Mouse (Mus musculus): Measurements from ENCODE around the gene Rasa3.

Gene Rasa3

DNA sequence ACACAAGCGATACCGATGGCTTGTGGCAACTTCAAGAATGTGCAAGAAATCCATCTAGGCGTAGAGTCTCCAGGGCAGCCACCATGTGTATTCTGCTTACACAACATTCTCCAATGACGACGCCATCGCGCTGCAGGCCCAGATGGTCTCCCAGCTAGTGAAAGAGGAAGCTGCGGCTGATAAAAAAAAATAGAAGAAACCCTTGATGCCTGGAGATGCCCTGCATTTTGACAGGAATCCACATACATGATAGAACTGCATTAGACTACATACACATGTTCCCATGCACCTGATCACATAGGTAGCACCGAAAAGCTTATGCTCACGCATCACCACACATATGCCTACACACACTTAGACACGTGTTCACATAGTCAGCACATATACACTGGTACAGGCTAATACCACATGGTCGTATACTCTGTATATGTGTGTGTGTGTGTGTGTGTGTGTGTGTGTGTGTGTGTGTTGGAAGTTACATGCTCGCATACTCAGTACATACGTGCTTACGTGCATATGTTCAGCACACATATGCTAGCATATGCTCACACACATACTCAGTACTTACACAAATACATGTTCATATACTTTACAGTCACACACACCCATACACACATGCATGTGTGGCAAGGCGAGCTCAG is 8.4 kb upstream of the Rasa3 start:
- peak; percentile 63 for DNase-seq (ENCODE audit: low read depth, low spot score)

DNA sequence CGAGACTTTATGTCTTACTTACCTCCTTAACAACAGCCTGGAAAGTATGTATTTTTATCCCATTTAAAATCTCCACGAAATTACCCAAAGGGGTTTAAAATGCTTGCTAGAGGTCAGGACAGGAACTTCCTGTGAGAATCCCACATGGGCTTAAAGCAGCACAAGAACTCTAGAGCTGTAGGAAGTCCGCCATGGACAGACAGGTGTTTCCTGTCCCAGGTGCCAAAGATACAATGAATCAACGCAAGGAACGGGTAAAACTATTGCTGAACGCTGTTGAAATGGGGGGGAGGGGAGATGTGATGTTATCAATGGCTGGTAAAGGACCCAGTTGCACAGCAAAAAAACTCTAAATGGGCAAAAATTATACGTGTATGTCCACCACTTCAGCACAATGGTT is 6.7 kb upstream of the Rasa3 start:
- DNase-seq (ENCODE audit: low read depth, low spot score), result peak; percentile 40

DNA sequence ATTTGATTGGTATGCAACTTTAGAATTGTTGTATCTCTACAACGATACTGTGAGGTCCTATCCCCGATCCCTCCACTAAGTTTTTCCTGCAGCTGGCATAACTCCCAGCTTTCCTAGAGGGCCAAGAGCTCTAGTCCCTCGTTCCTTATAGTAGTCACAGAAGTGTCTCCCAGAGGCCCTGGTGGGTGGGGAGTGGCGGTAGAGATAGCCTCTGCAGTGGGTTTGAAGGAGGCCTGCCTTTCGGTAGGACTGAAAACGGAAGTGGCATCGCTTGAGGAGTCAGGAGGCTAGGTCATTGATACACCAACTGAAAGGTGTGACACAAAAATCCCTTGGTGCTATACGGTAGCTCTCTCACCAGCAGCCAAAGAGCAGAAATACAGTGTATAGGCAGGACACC is 779 bp upstream of the Rasa3 start:
- DNase-seq (ENCODE audit: low read depth, low spot score), result peak; percentile 49

DNA sequence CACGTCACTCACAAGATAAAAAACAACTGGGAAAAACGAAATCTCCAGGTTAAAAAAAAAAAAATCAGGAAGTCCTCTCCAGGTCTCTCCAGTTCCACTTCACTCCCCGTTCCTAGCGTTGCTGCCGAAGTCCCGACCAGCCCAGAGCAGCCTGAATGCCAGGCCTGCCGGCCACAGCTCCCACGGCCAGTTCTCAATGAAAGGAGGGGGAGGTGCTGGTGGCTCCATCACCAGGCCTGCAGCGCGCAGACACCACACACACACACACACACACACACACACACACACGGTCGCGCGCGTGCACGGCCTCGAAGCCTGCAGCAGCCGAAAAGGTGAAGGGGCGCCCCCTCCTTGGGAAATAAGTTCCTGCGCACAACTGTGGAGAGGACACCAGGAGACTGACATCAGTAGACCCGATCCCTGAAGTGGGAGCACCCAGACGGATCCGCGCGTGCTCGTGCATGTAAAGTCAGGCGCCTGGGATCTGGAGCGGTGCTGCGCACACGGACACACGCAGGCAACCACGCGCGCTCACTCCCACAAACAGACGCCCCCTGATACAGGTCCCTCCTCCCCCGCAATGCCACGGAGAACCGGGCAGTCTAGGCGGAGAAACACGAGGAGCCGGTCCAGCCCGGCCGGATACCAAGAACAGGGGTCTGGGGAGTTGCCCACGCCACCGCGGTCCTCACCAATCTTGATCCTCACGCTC is 546 bp downstream of the Rasa3 start:
- peak; percentile 90 for DNase-seq (ENCODE audit: low read depth, low spot score)

DNA sequence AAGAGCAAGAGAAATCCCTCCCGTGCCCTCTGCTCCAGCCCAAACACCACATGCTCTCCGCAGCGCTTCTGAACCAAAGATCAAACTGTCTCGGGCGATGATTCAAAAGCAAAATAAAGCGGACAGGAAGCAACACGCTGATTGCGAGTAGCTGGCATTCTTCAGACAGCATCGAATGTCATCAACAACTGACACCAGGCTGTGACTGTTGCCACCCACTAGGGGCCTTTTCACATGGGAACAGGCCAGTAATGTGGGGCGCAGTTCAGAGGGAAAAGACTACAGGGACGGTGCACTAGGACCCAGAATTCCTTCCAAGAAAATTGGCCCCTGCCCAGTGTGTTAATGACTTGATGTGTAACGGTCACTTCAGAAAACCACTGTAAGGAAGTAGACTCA is 1.1 kb downstream of the Rasa3 start:
- DNase-seq (ENCODE audit: low read depth, low spot score), result peak; percentile 79

DNA sequence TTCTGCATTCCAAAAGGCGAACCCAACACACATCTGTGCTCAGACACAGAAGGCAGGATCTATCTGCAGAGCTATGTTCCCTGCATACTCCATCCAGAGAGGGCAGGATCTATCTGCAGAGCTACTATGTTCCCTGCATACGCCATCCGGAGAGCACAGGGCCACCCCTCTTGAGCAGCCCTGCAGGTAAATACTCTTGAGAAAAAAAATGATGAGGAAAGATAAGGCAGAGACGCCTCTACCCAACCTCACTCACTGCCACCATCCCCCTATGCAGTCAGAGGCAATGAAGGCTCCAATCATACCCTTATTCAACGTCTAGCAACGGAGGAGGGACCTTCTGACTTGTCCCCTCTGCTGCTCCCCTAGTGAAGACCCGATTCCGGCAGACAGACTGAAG is 1.9 kb downstream of the Rasa3 start:
- peak; percentile 54 for DNase-seq (ENCODE audit: low read depth, low spot score)

DNA sequence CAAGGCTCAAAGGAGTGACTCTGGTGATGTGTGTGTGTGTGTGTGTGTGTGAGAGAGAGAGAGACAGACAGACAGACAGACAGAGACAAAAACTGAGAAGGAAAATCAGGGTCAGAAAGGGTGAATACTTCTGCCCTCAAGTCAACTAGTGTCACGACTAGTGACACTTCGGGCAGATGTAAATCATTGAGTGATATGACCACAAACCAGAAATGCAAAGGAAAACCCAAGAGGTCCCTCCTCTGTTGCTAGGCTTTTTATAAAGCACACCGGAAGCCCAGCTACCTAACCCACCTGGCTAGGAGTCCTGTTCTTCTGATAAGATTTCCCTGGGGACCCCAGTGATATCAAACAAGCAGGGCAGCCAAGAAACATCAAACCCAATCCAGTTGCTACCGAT is 2.3 kb downstream of the Rasa3 start:
- DNase-seq (ENCODE audit: low read depth, low spot score), result peak; percentile 55

DNA sequence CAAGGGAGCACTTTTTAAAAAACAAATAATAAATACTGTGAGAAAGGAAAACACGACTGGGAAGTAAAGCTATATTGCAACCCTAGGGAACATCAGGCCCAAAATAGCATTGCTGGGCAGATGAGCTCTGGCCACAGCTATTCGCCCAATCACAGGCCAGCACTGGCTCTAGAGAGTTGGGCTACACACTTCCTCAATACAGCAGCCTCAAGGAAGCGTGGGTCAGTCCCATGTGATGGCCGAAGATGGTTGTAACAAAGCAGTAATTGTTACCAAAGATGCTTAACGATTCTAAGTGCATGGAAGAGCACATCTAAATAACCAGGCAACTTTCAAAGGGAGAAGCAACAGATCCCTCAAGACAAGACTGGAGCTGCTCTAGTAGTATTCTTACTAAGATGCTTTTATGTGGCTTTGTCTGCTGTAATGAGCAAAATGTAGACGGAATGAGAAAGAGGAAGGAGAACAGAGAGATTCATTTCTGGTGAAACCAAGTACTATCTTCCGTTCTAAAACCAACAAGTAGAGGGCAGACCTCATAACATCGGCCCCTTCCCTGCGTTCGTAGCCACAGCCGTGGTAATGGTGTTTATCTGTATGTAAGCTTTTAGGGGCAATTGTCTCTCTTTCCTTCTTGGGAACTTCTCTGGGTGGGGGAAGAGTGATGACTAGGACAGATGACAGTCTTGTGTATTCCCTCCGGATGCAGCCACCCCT is 3.0 kb downstream of the Rasa3 start:
- DNase-seq (ENCODE audit: low read depth, low spot score), result peak; percentile 77

DNA sequence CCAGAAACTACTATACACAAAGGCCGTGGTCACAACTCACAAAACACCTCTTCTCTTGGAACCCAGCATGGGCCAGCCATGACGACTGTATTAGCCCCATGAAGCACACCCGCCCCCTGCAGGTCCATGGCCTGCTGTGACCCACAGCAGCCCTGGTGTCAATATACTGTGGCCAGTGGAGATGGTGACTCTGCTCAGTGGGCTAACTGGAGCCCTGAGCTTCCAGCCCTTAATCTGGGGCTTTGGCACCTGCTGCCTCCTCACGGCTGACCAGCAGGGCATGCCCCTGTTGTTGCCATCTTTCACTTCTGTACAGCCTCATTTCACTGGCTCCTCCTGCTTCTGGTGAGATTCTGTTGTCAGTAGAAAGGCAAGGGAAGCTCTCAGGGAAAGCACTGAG is 4.2 kb downstream of the Rasa3 start:
- DNase-seq (ENCODE audit: low read depth, low spot score), result no peak

DNA sequence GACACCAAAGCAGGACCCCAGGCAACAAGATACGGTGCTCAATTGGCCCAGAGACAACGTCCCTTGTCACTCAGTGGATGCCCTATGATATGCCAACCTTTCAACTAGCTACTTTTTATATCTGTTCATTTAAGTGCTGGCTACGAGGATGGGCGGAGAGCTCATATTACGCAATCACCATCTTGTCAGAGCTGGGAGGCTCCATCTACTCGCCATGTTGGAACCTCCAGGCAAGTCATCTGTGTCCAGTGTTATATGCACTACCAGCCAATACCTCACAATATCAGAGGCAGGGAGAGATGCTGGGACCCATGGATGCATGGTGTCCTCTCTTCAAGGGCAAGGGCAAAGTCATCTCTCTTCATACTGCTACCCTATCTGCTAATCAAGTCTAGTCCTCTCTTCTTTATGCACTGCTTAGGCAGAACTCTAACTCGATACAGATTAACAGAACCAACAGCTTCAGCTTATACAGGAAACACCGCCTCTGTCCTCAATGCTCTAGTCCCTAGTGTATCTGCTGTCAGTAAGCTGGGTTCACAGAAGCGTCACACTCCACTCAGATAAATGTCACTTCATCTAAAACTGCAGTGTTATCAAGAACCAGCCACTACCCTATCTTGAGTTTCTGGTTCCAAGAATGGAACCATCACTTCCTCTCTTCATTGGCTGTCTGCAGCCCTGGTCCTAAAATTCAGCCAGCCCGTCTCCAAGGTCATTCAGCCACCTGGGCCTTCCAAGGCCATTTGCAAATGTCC is 6.0 kb downstream of the Rasa3 start:
- DNase-seq (ENCODE audit: low read depth, low spot score), result peak; percentile 63

DNA sequence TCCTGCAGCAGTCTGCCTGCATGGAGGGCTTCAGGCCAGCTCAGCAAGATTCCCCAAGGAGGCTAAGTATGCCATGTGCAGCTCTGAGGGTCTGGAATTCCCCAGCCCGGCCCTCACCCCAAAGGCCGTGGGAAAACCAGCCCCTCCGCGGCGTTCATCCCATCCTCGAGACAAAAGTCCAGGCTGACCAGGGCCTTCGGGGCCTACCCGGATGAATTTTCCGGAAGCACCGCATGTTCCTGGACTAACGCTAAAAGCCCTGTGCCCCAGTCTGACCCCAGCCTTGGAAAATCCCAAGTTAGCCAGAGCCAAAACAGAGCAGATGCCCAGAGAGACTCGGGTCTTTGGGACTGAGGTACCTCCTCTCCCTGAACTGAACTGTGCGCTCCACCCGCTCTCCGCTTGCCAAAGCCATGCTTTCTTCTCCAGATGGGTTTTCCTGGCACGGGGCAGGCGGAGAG is 7.4 kb downstream of the Rasa3 start:
- DNase-seq (ENCODE audit: low read depth, low spot score), result no peak

DNA sequence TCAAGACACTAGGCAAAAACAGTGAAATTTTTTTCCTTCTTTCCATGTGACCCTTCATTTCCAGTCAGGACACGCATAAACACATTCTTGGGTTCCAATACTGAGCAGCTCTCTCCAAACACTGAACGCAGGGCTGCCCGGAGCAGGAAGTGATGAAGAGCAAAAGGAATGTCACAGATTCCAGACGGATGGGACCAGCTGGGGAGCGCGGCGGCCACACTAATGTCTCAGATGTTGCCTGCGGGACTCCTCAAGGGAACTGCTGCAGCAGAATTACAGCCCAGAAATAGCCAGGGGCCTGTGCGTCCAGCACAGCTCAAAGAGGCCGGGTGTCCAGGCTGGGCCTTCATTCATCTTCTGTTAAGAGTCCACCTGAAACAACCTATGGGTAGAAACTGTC is 9.0 kb downstream of the Rasa3 start:
- DNase-seq (ENCODE audit: low read depth, low spot score), result no peak

DNA sequence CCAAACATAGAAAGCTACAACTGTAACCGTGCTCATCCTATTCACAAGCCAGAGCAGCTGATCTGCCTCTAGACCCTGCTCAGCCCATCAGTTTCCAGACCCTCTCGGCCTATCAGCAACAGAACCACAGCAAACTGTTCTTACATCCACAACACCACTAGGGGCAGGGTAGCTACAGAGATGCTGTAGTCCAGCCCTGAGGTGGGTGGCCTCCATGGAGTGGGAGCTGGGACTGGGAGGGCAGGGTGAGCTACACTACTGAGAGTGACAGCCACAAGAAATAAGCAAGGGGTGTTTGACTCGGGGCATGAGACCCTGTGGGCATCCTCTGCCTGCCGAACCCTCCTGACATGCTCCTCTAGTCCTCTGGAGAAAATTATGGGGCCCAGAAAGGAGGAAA is 9.5 kb downstream of the Rasa3 start:
- DNase-seq (ENCODE audit: low read depth, low spot score), result no peak

DNA sequence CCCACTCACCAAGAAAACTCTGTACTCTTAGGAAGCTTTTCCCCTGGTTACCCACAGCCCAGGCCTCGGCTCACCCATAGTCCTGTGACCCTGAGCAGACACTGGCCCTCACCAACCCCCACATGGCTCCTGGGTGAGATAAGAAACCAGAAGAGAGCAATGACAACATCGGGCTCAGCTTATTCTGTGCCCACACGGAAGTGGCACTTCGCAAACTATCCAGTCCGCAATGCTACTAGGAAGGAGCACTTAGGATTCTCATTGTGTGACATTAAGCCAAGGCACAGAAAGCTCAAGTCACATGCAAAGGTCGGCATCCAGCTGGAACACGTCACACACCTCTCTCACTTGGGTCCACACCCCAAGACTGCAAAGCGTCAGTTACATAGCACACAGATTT is 11.5 kb downstream of the Rasa3 start:
- no peak for DNase-seq (ENCODE audit: low read depth, low spot score)

DNA sequence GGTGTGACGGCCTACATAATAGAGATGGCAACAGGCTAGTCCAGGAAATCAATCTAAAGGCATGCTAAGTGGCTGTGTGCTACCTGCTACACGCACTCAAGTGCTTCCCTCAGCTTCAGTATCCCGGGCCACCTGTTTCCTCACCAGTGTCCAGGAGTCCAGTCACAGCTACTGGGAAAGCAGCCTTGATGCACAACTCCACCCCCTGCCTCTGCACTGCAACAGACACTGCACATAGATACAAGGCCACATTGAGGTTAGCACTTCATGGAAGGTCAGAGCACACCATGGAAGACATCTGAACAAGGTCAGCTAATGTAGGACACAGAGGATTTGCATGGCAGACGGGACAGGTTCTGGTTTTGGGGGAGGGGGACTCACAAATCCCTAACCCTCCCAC is 11.9 kb downstream of the Rasa3 start:
- DNase-seq (ENCODE audit: low read depth, low spot score), result no peak

DNA sequence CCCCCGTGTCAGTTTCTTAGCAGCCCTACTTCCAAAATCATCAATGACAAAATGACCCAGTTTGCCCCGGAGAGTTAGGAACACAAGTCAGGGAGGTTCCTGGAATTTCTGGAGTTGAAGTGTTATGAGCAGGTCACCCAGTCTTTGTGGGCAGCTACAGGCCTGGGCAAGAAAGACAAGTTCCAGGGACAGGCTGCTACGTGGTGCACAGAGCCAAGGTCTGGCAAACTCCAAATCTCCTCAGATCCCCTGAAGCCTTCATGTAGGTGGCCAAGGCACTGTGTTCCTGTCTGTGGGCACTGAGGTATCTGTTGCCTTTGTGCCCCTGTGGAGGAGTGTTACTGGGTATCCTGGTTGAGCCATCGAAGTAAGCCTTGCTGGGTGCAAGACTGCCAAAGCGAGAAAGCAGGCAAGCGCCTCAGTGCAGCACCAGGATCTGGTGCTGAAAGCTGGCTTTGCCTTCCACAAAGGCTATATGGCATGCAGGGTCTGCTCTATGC is 12.6 kb downstream of the Rasa3 start:
- DNase-seq (ENCODE audit: low read depth, low spot score), result no peak

DNA sequence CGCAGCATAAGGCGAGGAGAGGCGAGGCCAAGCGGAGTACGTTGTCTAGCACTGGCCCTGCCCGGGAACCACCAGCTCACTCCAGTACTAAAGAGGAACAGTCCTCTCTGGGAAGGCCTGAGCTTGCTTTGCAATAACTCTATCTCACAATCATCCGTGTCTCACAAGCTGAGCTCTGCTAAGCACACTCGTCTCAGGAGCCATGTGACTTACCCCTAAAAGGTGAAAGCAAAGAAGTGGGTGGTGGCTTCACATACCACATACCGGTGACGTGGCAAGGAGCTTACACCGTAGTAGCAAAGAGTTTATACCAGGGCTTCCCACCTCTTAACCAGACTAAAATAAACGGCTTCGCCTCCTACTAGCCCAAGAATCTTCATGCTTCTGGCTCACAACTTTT is 17.1 kb downstream of the Rasa3 start:
- DNase-seq (ENCODE audit: low read depth, low spot score), result peak; percentile 73

DNA sequence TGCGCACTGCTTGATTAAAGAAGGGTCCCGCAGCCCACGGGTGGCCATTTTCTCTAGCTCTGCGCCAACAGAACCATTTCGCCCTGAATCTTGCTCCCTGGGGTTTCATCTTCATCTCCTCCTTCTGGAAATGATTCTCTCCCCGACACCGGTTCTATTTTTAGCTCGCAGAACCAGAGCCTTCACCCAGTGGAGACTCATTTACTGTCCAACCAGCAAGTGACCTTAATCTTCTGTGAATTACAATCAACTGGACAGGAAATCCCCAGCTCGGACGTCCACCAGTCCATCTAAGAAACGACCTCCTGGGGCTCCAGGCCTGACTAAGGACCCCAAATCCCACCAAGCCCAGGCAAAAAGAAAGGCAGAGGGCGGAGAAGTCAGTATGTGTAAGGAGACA is 19.9 kb downstream of the Rasa3 start:
- DNase-seq (ENCODE audit: low read depth, low spot score), result no peak

DNA sequence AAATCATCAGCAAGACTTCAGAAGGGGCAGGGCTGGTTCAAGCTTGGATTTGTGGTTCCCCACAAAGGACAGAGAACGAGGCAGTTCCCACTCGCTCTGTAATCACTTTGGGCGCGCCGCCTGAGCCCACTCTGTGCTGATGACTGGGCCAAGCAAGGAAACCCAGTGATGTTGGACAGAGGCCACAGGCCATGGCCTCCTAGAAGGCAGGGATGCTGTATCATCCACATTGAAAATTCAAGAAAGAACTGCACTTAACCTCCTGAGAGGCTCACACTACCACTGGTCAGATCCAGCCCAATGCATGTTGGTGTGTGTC is 22.4 kb downstream of the Rasa3 start:
- DNase-seq (ENCODE audit: low read depth, low spot score), result no peak

DNA sequence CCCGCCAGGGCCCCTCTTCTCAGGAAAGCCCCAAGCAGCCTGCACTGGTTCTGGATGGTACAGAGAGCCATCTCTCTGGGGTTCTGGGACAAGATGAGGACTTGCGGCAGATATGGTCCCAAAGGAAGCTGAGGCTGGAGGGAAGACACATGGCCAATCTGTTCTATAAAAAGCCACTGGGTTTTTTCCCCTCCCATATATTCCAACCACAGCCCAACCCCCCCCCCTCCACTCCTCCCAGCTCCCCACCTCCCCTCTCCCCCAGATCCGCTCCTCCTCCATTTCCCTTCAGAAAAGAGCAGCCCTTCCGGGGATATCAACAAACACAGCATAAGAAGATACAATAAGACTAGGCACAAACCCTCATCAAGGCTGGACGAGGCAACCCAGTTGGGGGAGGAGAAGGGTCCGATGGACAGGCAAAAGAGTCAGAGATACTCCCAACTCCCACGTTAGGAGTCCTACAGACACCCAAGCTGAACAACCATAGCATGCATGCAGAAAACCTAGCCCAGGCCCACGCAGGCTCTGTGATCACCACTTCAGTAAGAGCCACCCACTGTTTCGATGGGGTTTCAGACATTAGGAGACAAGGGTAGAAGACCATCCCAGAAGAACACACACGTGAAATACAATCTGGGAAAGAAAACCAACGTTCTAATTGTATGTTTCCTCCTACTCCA is 22.9 kb downstream of the Rasa3 start:
- DNase-seq (ENCODE audit: low read depth, low spot score), result no peak

DNA sequence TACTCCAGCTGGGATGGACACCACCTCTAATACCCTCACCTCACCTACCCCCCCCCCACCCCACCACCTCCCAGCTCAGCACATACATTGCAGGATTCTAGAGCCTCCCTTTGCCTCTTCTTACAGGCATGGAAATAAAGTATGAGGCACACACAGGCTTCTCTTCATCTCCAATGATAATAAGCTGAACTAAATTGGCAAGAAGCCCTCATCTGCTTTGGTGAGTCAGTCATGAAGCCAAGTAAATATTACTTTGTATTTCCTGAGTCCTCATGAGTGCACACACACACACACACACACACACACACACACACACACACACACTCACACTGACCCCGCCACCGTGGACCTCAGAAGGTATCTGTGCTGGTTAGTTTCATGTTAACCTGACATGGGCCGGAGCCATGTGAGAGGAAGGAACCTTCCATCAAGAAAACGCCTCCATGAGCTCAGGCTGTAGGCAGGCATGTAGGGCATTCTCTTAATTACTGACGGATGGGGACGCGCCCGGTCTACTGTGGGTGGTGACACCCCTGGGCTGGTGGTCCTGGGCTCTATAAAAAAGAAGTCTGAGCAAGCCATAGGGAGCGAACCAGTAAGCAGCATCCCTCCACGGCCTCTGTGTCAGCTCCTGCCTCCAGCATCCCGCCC is 26.7 kb downstream of the Rasa3 start:
- DNase-seq (ENCODE audit: low read depth, low spot score), result no peak
